Mouse (Mus musculus) retina, postnatal 1 day (tissue): ENCODE data around the gene Tnfsf14.
A peak's percentile ranks its signal among the peaks of the same experiment; 100 is the strongest.

Experiments used
- DNase-seq: peaks from one replicate; pipeline ENCODE4 v3.0.0-alpha.2; 2012

Gene Tnfsf14

GRCm38 (mm10) chr17:57201841-57202724 lies 8.1 kb upstream of the Tnfsf14 start:
- no peak for DNase-seq

- no peak for DNase-seq
These were observed 4.3 kb upstream of the Tnfsf14 start for GRCm38 (mm10) chr17:57198252-57198651.

- no peak for DNase-seq
These were observed 1.5 kb upstream of the Tnfsf14 start for GRCm38 (mm10) chr17:57195326-57196010.

- no peak for DNase-seq
These were observed 794 bp upstream of the Tnfsf14 start for GRCm38 (mm10) chr17:57194771-57195170.

- DNase-seq, result no peak
These were observed 5.3 kb downstream of the Tnfsf14 start for GRCm38 (mm10) chr17:57188510-57189192.

- no peak for DNase-seq
These were observed 8.3 kb downstream of the Tnfsf14 start for GRCm38 (mm10) chr17:57185641-57186040.

- DNase-seq, result no peak
These were observed 11.1 kb downstream of the Tnfsf14 start for GRCm38 (mm10) chr17:57182871-57183270.

- peak; percentile 11 for DNase-seq
These were observed 13.6 kb downstream of the Tnfsf14 start for GRCm38 (mm10) chr17:57180363-57180762.

GRCm38 (mm10) chr17:57173351-57173750 lies 20.6 kb downstream of the Tnfsf14 start:
- DNase-seq, result no peak

- DNase-seq, result no peak
These were observed 21.6 kb downstream of the Tnfsf14 start for GRCm38 (mm10) chr17:57172378-57172777.

GRCm38 (mm10) chr17:57170616-57171260 lies 23.2 kb downstream of the Tnfsf14 start:
- DNase-seq, result no peak

- DNase-seq, result peak; percentile 89
These were observed 26.9 kb downstream of the Tnfsf14 start for GRCm38 (mm10) chr17:57166800-57167791.

- DNase-seq, result no peak
These were observed 40.2 kb downstream of the Tnfsf14 start for GRCm38 (mm10) chr17:57153787-57154186.

- DNase-seq, result no peak
These were observed 41.0 kb downstream of the Tnfsf14 start for GRCm38 (mm10) chr17:57153006-57153405.

- DNase-seq, result peak; percentile 27
These were observed 44.8 kb downstream of the Tnfsf14 start, which contains the start of gene Cd70 for GRCm38 (mm10) chr17:57148994-57149803. TSS of gene Cd70 (minus strand) at chr17:57149777.

- no peak for DNase-seq
These were observed 45.6 kb downstream of the Tnfsf14 start for GRCm38 (mm10) chr17:57148343-57148742.

- no peak for DNase-seq
These were observed 48.9 kb downstream of the Tnfsf14 start for GRCm38 (mm10) chr17:57145115-57145514.

GRCm38 (mm10) chr17:57143704-57144103 lies 50.3 kb downstream of the Tnfsf14 start:
- no peak for DNase-seq

GRCm38 (mm10) chr17:57139708-57140107 lies 54.3 kb downstream of the Tnfsf14 start:
- no peak for DNase-seq
